Mouse (Mus musculus): ENCODE measurements around the gene Bahd1.

GRCm38 (mm10) chr2:118903333-118903741, 3.2 kb downstream of the Bahd1 start:
- TF ChIP-seq CTCF (conservative IDR thresholded peaks at IDR 0.05 in 1 of 2, IDR thresholded peaks at IDR 0.05 in 1 of 2; ENCODE audit: low read depth in 2 of 2, low read length in 2 of 2), result no peak
- no peak for TF ChIP-seq POLR2A (IDR thresholded peaks at IDR 0.05; ENCODE audit: low read depth, low read length)
- TF ChIP-seq ZNF384 (IDR thresholded peaks at IDR 0.05; ENCODE audit: low read depth, low read length), result no peak
- no peak for TF ChIP-seq HCFC1 (IDR thresholded peaks at IDR 0.05; ENCODE audit: low read depth, low read length)
- TF ChIP-seq NRF1 (IDR thresholded peaks at IDR 0.05; ENCODE audit: low read depth, low read length), result no peak
- no peak for TF ChIP-seq SMC3 (IDR thresholded peaks at IDR 0.05; ENCODE audit: low read depth, low read length)
- TF ChIP-seq ELF1 (IDR thresholded peaks at IDR 0.05; ENCODE audit: low read depth, low read length), result 0 out of 2 replicates have a peak, but pooled peaks have one; percentile 13
- no peak for TF ChIP-seq EP300 (IDR thresholded peaks at IDR 0.05; ENCODE audit: low read length)
- no peak for TF ChIP-seq TCF12 (IDR thresholded peaks at IDR 0.05; ENCODE audit: low read depth, low read length)
